Mouse (Mus musculus): ENCODE measurements around the gene Gm28102. TPM values are rescaled to one million over a fixed set of nuclear protein-coding genes. Genes with fewer than 3 reads are reported as not detected.

The Gm28102 gene
- polyA plus RNA-seq (2015; fragmentation: Nextera tagmentation; extraction: Ambion mirVana): not detected in 2 replicates

GRCm38 (mm10) chrY:88053015-88053414 is at the start of gene Gm28102:
Gene Gm28102, plus strand, starts transcription at chrY:88053315.

All from skeletal muscle tissue, postnatal 0 days (tissue).